ENCODE assay signal across 13 mouse cellular contexts in genomic region chr5:43218847-43219132, GRCm38 (mm10). TPM values are rescaled to one million over a fixed set of nuclear protein-coding genes. Genes with fewer than 3 reads are reported as not detected.
DNase-seq lines count a peak whose midpoint lies in the region; TF ChIP-seq lines count a peak whose summit lies in the region.
"Had no signal": no experiment of that assay in that cellular context is flagged by ENCODE, and none has a peak within 500 bp of the region (broad histone marks: within the 10 kb centered on the region; RNA-seq: fewer than 3 reads in every experiment).

No protein-coding gene starts in this region.

- H3K27ac ChIP-seq in bone marrow macrophage, adult 2 months (ENCODE audit: insufficient read depth, low read depth, low read length), result peak overlapping the region; percentile 39
- H3K27ac ChIP-seq: embryonic facial prominence, embryonic 12.5 days had no signal

- no peak for TF ChIP-seq CTCF in bone marrow macrophage, adult 2 months (IDR thresholded peaks at IDR 0.05; ENCODE audit: low read depth, low read length)

- intact Hi-C loops in left cerebral cortex, postnatal 4 days (cut with DNase I), result no loop called here
- intact Hi-C loops in left cerebral cortex, postnatal 36 days (cut with DNase I), result no loop called here

- peaks cover 23% of the 10 kb centered on the region for H3K4me1 ChIP-seq in bone marrow macrophage, adult 2 months (ENCODE audit: control insufficient read depth, insufficient read depth, low read length)
- H3K4me1 ChIP-seq: embryonic facial prominence, embryonic 12.5 days had no signal

- H3K4me3 ChIP-seq in bone marrow macrophage, adult 2 months (ENCODE audit: insufficient read depth, low read length), result no peak overlapping the region
- H3K4me3 ChIP-seq: embryonic facial prominence, embryonic 12.5 days; megakaryocyte, embryonic 14.5 days had no signal

- no peak for TF ChIP-seq POLR2A in bone marrow macrophage, adult 2 months (IDR thresholded peaks at IDR 0.05; ENCODE audit: borderline replicate concordance, low read depth, low read length)

- peak; percentile 15 for DNase-seq in adrenal gland, postnatal 14 days
- no peak for DNase-seq in adrenal gland, postnatal 10 days
- DNase-seq in left cerebral cortex, postnatal 4 days, result peak; percentile 21
- no peak for DNase-seq in left cerebral cortex, postnatal 36 days (ENCODE audit: low spot score in 2 of 2)
- DNase-seq in kidney, postnatal 4 days, result peak; percentile 58 to 72
- no peak for DNase-seq in retina, postnatal 1 day
- DNase-seq in layer of hippocampus, postnatal 36 days, result no peak
- DNase-seq: cerebellum, adult 11 months; forebrain, postnatal 0 days; thymus, postnatal 25 days had no signal

RNA-seq across cellular contexts. Expression of gene Cpeb2, which starts 14.2 kb away (rescaled TPM):
- total RNA-seq in adrenal gland, postnatal 14 days (2021), result 26.7 and 38.1 TPM in 2 replicates
- 10 to 100 TPM; 19.6 to 21.4 TPM for total RNA-seq in adrenal gland, postnatal 10 days (2021)
- 10 to 100 TPM; 54.1 to 59.5 TPM for total RNA-seq in left cerebral cortex, postnatal 4 days (2021)
- 10 to 100 TPM; 55.2 to 58.8 TPM for total RNA-seq in left cerebral cortex, postnatal 36 days (2021)
- polyA plus RNA-seq in bone marrow macrophage, adult 2 months (2012; ENCODE audit: insufficient read depth, insufficient read length, missing spikeins), result 18.0 and 24.0 TPM in 2 replicates
- 10 to 100 TPM; 47.0 to 48.6 TPM for total RNA-seq in layer of hippocampus, postnatal 36 days (2021)

Comparison
In these comparisons a context has a peak if more than half of its experiments do, and no peak if none do; other contexts are left out.
1. DNase-seq: peak in adrenal gland, postnatal 14 days (single experiment), left cerebral cortex, postnatal 4 days (single experiment) and kidney, postnatal 4 days (2 of 2); none in adrenal gland, postnatal 10 days (single experiment), left cerebral cortex, postnatal 36 days (0 of 2), retina, postnatal 1 day (single experiment) and layer of hippocampus, postnatal 36 days (0 of 2).